Mouse (Mus musculus): Measurements from ENCODE around the gene Isoc2b. TPM values are rescaled to one million over a fixed set of nuclear protein-coding genes. Genes with fewer than 3 reads are reported as not detected.
"Not testable (repeated sequence)": the region's sequence is repeated elsewhere in the genome, so short reads cannot be mapped to it uniquely, and the experiment has no call there.

Isoc2b gene
- total and polyA plus RNA-seq, 3 experiments, result 3.9 to 19.5 (median 10.0) TPM

GRCm38 (mm10) chr7:4895186-4895585 is 25.1 kb upstream of the Isoc2b start:
- no peak overlapping the region for H3K4me2 ChIP-seq (ENCODE audit: insufficient read depth, low read depth, poor library complexity, severe bottlenecking)
- TF ChIP-seq CTCF (conservative IDR thresholded peaks at IDR 0.05 in 1 of 2, IDR thresholded peaks at IDR 0.05 in 1 of 2; ENCODE audit: low read depth in 2 of 2, low read length in 2 of 2) (no peak), POLR2AphosphoS2 (IDR thresholded peaks at IDR 0.05; ENCODE audit: low read depth, low read length) (no peak), ZC3H11A (IDR thresholded peaks at IDR 0.05; ENCODE audit: low read depth, low read length) (no peak), RCOR1 (conservative IDR thresholded peaks at IDR 0.05; ENCODE audit: low read depth, low read length) (no peak), USF2 (conservative IDR thresholded peaks at IDR 0.05; ENCODE audit: low read depth, low read length) (no peak), USF1 (IDR thresholded peaks at IDR 0.05; ENCODE audit: low read depth, low read length) (no peak)
- no peak overlapping the region for H3K27ac ChIP-seq (ENCODE audit: insufficient read depth, low read depth)
- no peaks in the 10 kb centered on the region for H3K4me1 ChIP-seq (ENCODE audit: control insufficient read depth in 1 of 2, insufficient read depth in 2 of 2)
- no peak overlapping the region for H3K9ac ChIP-seq (ENCODE audit: insufficient read depth, low read depth)
- in situ Hi-C loops (cut with MboI; ENCODE audit: low pct_ligation_motif_present, low pct_unique_long_range_greater_than_20kb, low sequenced_read_pairs), result no loop called here
- H3K36me3 ChIP-seq (replicated peaks in 1 of 2; ENCODE audit: control insufficient read depth in 1 of 2, insufficient read depth in 1 of 2, low read length in 1 of 2), result peaks cover 4 to 54% of the 10 kb centered on the region in 2 experiments
- H3K4me3 ChIP-seq (replicated peaks in 1 of 3; ENCODE audit: low read depth in 2 of 3, low read length in 2 of 3, poor library complexity in 1 of 3), result no peak overlapping the region
- no peak for DNase-seq (ENCODE audit: extremely low read depth)
- H3K27me3 ChIP-seq (replicated peaks), result no peaks in the 10 kb centered on the region
- H3K79me2 ChIP-seq (replicated peaks; ENCODE audit: control insufficient read depth, extremely low read depth, insufficient read depth, poor library complexity, severe bottlenecking), result no peaks in the 10 kb centered on the region
- dilution Hi-C loops (cut with MboI; ENCODE audit: extremely low pct_ligation_motif_present, extremely low pct_unique_long_range_greater_than_20kb, low sequenced_read_pairs), result no loop called here
- no peaks in the 10 kb centered on the region for H3K9me3 ChIP-seq (replicated peaks; ENCODE audit: low read length)

- dilution Hi-C loops (cut with MboI; ENCODE audit: extremely low pct_ligation_motif_present, extremely low pct_unique_long_range_greater_than_20kb, low sequenced_read_pairs) (no loop called here), in situ Hi-C loops (cut with MboI; ENCODE audit: low pct_ligation_motif_present, low pct_unique_long_range_greater_than_20kb, low sequenced_read_pairs) (no loop called here)
- H3K27me3 ChIP-seq (replicated peaks), result no peaks in the 10 kb centered on the region
- H3K79me2 ChIP-seq (replicated peaks; ENCODE audit: control insufficient read depth, extremely low read depth, insufficient read depth, poor library complexity, severe bottlenecking), result no peaks in the 10 kb centered on the region
- H3K4me3 ChIP-seq (replicated peaks in 1 of 3; ENCODE audit: low read depth in 2 of 3, low read length in 2 of 3, poor library complexity in 1 of 3), result no peak overlapping the region
- H3K9me3 ChIP-seq (replicated peaks; ENCODE audit: low read length), result peaks cover 3% of the 10 kb centered on the region
- H3K4me1 ChIP-seq (ENCODE audit: control insufficient read depth in 1 of 2, insufficient read depth in 2 of 2), result no peaks in the 10 kb centered on the region
- H3K27ac ChIP-seq (ENCODE audit: insufficient read depth, low read depth), result no peak overlapping the region
- no peak overlapping the region for H3K4me2 ChIP-seq (ENCODE audit: insufficient read depth, low read depth, poor library complexity, severe bottlenecking)
- H3K36me3 ChIP-seq (replicated peaks in 1 of 2; ENCODE audit: control insufficient read depth in 1 of 2, insufficient read depth in 1 of 2, low read length in 1 of 2), result peaks cover 2 to 37% of the 10 kb centered on the region in 2 experiments
- no peak for DNase-seq (ENCODE audit: extremely low read depth)
- TF ChIP-seq ZKSCAN1 (IDR thresholded peaks at IDR 0.05; ENCODE audit: borderline replicate concordance, low read depth, low read length) (no peak), JUN (IDR thresholded peaks at IDR 0.05; ENCODE audit: insufficient read depth, low read depth, low read length) (no peak), TCF12 (IDR thresholded peaks at IDR 0.05; ENCODE audit: low read depth, low read length) (no peak), EP300 (IDR thresholded peaks at IDR 0.05; ENCODE audit: low read length) (no peak), NRF1 (IDR thresholded peaks at IDR 0.05; ENCODE audit: low read depth, low read length) (no peak), ZMIZ1 (IDR thresholded peaks at IDR 0.05; ENCODE audit: low read depth, low read length) (no peak), UBTF (IDR thresholded peaks at IDR 0.05; ENCODE audit: low read depth, low read length) (no peak), MAX (IDR thresholded peaks at IDR 0.05; ENCODE audit: low read length) (no peak), HCFC1 (IDR thresholded peaks at IDR 0.05; ENCODE audit: low read depth, low read length) (no peak), MXI1 (IDR thresholded peaks at IDR 0.05; ENCODE audit: low read depth, low read length) (no peak), SMC3 (IDR thresholded peaks at IDR 0.05; ENCODE audit: low read depth, low read length) (no peak), CHD2 (IDR thresholded peaks at IDR 0.05; ENCODE audit: low read length) (no peak), E2F4 (IDR thresholded peaks at IDR 0.05; ENCODE audit: insufficient replicate concordance, low read depth, low read length) (no peak), MAFK (IDR thresholded peaks at IDR 0.05; ENCODE audit: insufficient replicate concordance, low read length) (no peak), POLR2A (IDR thresholded peaks at IDR 0.05; ENCODE audit: low read depth, low read length) (no peak), NELFE (IDR thresholded peaks at IDR 0.05; ENCODE audit: low read depth, low read length) (no peak)
- no peak overlapping the region for H3K9ac ChIP-seq (ENCODE audit: insufficient read depth, low read depth)
These were observed 16.6 kb upstream of the Isoc2b start for GRCm38 (mm10) chr7:4886680-4887079.

- H3K27me3 ChIP-seq (replicated peaks); in situ Hi-C loops (cut with MboI; ENCODE audit: low pct_ligation_motif_present, low pct_unique_long_range_greater_than_20kb, low sequenced_read_pairs); H3K4me3 ChIP-seq (replicated peaks in 1 of 3; ENCODE audit: low read depth in 2 of 3, low read length in 2 of 3, poor library complexity in 1 of 3); H3K9me3 ChIP-seq (replicated peaks; ENCODE audit: low read length); DNase-seq (ENCODE audit: extremely low read depth); H3K9ac ChIP-seq (ENCODE audit: insufficient read depth, low read depth); dilution Hi-C loops (cut with MboI; ENCODE audit: extremely low pct_ligation_motif_present, extremely low pct_unique_long_range_greater_than_20kb, low sequenced_read_pairs); H3K4me2 ChIP-seq (ENCODE audit: insufficient read depth, low read depth, poor library complexity, severe bottlenecking); H3K27ac ChIP-seq (ENCODE audit: insufficient read depth, low read depth); H3K79me2 ChIP-seq (replicated peaks; ENCODE audit: control insufficient read depth, extremely low read depth, insufficient read depth, poor library complexity, severe bottlenecking); H3K36me3 ChIP-seq (replicated peaks in 1 of 2; ENCODE audit: control insufficient read depth in 1 of 2, insufficient read depth in 1 of 2, low read length in 1 of 2): not testable (repeated sequence)
- peaks cover 6 to 14% of the 10 kb centered on the region in 2 experiments for H3K4me1 ChIP-seq (ENCODE audit: control insufficient read depth in 1 of 2, insufficient read depth in 2 of 2)
These were observed 9.0 kb upstream of the Isoc2b start for GRCm38 (mm10) chr7:4879036-4879435.

All from CH12.LX (cell line).